Mouse (Mus musculus): ENCODE measurements around the gene Dio3.

Dio3 gene

DNA sequence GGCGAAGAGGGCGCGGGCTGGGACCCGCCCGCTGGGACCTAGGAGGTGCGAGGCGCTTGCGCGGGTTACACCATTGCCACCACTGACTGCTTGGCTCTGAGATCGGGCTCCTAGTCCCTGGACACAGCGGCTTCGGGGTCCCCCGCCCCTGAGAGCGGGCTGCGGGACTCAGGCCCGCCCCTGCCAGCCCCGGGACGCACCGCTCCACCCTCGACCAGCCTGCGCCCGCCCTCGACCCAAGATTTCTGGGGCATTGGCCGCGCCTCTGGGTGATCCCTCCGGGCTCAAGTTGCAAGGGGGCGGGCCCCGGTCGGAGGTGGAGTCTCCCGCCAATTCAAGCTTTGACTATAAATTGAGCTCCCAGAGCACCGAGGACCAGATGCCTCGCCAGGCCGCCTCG is at the start of gene Dio3:
Gene Dio3, plus strand, starts transcription at position 216 of the 400 bp plus-strand sequence.
- DNase-seq (ENCODE audit: low read depth in 2 of 2, low spot score in 2 of 2), result no peak

DNA sequence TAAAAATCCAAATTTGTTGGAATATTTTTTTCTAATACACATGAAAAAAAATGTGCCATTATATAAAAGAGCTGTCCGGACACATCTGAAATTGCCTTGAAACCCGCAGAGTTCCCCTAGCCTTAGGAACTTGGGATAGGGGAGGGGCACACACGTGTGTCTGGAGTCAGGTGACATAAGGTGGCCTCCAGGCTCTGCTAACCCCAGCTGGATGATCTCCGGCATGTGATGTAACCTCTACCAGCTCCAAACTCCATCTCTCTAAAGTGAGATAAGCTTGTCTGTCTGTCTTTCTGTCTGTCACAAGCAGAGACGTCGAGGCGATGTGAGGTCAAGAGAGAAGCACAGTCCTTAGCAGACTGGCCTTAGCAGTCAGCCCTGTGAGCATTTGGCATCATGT is 48.6 kb upstream of the Dio3 start:
- DNase-seq (ENCODE audit: low read depth in 2 of 2, low spot score in 2 of 2), result no peak

DNA sequence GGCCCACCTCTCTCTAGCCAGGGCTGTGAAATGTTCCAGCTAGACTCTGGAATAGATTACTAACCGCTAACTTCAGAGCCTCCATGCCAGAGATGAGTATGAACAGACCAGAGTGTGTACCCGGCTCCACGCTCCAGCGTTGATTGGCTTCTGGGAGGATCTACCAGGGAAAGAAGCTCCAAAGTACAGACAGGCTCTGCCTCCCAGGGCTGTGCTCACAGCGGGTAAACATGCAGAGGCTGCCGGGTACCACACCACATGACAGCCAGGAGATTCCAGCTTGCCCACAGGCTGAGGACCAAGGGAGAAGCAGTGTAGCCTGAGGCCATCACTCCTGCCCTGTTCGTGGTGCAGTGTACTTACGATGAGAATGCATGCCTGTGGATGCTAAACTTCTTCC is 48.1 kb upstream of the Dio3 start:
- no peak for DNase-seq (ENCODE audit: low read depth in 2 of 2, low spot score in 2 of 2)

DNA sequence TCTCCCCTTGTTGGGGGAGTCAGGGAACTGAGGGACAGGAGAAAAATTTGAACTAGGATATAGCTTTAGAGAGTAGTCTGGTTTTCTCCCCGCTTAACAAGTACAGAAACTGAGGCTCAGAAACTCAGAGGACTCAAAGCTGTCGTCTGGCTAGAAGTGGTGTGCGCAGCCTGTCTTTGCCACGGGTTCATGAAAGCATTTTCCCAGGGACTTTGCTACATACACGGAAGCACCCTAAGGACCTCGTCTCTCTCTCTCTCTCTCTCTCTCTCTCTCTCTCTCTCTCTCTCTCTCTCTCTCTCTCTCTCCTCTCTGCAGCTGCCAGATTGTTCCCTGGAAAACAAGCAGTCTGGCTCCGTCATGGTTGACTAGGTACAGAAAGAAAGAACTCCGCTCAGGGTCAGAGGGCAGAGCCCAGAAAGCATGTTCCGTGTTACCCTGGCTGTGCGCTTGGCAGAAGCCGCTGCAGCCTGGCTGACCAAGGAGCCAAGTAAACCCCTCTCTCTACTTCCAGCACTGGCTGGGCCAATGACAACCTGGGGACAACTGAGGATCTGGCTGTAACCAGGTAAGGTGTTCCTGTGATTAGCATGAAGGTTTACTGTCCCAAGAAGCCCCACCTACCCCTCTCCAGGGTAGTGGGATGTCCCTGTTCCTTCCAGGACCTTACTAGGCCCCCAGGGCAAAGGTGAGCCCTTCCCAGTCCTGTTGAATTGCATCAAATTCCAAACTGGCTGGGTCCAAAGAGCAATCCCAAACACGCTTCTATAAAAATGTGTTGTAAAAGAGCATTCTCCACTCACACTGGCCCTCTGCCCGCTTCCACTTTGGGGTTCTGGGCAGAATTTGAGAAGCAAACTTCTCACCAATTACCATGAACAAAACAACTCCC is 46.9 kb upstream of the Dio3 start:
- no peak for DNase-seq (ENCODE audit: low read depth in 2 of 2, low spot score in 2 of 2)

DNA sequence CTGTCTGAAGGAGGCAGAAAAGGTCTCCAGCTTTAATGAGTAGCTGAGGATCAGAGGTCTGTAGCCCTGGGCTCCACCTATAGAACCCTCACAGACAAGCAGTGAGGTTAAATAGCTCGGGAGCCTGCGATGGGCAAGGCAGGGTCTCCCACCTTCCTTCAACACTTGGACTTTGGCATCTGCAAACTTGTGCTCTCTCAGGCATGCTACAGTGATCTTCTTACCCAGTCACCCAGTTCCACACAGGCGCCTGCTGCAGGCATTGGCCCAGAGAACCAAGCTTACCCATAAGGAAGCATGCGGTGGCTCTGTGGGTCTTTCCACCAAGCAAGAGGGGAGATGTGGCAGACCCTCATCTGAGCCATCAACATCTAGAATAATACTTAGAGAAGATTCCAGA is 43.0 kb upstream of the Dio3 start:
- DNase-seq (ENCODE audit: low read depth in 2 of 2, low spot score in 2 of 2), result no peak

DNA sequence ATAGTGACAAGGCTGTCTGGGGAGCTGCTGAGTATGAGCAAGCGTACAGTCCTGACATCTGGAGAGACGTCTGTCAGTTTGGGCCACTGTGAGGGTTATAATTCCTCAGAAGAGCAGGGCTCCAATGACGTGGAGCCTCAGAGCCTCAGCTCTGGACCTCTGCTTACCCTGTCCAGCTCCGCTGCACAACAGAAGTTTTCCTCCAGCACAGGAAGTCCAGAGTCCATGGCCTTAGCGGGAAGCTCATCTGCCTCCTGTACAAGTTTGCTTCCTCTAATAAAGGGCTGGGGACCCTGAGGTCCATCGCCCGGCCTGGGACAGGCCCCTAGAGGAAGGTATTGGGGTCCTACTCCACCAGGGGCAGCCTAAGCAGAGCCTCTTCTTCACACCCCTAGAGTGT is 41.8 kb upstream of the Dio3 start:
- no peak for DNase-seq (ENCODE audit: low read depth in 2 of 2, low spot score in 2 of 2)

DNA sequence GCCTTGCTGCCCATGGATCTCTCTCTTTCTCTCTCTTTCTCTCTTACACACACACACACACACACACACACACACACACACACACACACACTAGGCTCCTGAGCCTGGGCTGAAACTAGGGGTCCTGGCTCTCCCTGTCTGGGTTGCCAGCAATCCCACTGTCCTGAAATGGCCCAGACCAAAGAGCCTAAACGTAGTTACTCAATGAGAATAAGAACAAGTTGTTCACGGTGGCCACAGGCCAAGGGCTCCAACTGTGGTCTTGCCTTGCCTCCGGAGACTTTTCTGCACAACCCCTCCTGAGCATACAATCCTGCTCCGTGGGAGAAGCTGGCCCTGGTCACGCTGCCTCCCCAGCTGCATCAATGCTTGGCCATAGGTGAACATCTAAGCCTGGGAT is 39.5 kb upstream of the Dio3 start:
- no peak for DNase-seq (ENCODE audit: low read depth in 2 of 2, low spot score in 2 of 2)

DNA sequence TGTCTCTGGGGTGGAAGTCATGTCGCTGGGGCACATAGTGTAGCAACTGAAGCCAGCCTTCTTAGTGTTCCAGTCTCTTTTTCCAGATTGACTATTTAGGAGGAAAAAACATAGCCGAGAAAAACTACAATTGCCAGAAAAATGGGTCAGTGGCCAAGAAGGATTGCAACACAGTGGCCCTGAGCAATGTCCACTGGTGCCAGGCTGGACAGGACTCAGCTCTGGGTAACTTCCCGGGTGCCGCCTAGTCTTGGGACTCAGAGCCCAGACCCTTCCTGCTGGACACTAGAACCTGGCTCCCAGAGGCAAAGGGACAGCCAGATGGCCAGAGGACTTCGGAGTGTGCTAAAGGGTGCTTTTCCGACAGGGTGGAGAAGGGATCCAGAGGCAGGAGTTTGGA is 34.3 kb upstream of the Dio3 start:
- no peak for DNase-seq (ENCODE audit: low read depth in 2 of 2, low spot score in 2 of 2)

DNA sequence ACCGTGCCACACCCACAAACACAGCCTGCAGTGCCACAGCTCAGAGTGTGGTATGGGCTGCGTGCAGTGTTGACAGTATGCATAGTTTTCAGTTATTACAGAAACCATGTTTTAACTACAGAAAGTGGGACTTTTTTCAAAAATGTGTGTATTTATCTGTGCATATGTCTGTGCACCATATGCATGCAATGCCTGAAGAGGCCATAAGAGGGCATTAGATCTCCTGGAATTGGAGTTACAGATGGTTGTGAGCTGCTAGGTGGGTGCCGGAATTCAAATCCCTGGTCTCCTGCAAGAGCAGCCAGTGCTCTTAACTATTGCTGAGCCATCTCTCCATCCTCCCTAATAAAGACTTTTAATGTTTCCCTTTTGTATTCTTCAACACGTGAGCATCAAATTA is 33.4 kb upstream of the Dio3 start:
- DNase-seq (ENCODE audit: low read depth in 2 of 2, low spot score in 2 of 2), result no peak

DNA sequence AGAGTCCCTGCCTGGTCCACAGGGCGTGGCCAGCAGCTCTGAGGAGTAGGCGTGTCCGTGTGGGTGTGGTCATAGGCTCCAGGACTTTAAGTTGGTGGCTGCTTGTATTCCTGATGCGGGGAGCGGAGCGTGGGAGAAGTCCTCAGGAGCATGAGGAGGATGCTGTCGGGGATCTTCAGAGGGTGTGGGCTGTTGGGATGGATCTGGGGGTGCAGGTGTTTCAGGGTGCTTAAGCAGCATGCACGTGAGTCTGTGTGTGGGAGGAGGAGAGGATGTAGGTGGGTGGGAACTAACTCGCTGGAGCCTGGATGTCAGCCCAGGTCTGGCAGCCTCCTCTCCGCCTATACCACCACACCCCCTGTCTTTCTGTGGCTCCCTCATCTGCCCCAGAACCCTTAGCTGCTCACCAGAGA is 26.7 kb upstream of the Dio3 start:
- no peak for DNase-seq (ENCODE audit: low read depth in 2 of 2, low spot score in 2 of 2)

DNA sequence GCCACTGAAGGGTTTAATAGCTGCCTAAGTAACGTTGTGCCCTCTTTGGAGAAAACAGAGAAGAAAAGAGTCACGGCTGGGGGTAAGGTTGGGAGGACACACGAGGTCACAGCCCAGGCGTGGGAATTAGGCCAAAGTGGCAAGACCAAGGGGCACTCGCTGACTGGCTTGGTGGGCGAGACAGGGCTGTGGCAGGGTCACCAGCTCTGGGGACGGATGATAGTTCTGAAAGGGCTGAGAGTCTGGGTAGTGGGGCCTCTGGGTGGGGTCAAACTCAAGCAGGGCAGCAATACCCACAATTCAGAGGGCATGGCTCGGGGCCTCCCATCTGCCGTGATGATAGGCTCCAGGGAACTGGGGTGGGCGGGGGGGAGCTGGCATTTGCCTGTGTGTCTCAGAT is 23.1 kb upstream of the Dio3 start:
- DNase-seq (ENCODE audit: low read depth in 2 of 2, low spot score in 2 of 2), result no peak

DNA sequence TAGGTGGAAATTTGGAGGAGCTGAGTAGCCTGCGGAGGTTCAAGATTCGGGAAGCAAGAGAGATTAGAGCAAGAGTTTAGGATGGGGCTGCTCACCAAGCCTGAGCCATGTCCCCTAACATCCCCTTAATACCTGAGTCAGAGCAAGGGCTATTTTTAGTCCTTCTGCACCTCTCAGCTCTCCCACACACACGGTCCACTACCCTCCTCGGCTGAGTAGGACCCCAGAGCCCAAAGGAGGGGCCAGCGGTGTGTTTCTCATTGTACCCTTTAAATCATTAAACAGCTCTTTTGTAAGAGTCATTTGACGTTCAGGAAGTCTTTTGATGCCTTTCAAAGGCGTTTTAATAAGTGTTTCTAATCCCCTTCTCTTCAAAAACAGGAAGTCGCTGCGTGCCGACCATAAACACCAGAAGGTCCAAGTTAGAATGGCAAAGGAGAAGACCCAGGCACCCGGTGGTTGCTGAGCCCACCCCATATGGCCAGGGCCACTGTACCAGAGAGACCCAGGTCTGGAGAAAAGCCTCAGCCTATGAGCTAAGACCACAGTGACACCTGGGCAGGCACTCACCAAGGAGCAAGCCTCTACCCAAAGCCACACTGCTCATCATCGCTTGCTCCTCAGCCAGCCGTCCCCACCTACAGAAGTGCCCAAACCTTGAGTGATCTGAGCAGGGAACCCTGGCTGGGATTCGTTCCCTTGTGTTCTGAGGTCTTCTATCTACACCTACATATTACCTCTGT is 22.2 kb upstream of the Dio3 start:
- DNase-seq (ENCODE audit: low read depth in 2 of 2, low spot score in 2 of 2), result no peak

DNA sequence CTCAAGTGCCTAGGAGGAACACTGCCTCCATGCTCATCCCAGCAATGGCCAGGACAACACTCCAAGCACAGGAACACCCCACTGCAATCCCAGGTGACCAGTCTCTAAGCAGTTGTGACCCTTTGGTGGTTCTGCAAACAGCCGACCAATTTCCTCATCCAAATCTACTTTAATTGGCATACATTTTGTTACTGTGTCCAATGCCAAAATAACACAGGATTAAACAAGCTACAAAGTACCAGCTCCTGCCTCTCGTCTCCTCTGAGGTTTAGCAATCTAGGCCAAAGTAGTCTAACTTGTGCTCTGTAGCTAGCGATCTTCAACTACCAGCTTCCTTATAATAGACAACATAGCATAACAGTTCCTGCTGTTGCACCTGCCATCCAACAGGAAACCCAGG is 10.6 kb upstream of the Dio3 start:
- DNase-seq (ENCODE audit: low read depth in 2 of 2, low spot score in 2 of 2), result no peak

DNA sequence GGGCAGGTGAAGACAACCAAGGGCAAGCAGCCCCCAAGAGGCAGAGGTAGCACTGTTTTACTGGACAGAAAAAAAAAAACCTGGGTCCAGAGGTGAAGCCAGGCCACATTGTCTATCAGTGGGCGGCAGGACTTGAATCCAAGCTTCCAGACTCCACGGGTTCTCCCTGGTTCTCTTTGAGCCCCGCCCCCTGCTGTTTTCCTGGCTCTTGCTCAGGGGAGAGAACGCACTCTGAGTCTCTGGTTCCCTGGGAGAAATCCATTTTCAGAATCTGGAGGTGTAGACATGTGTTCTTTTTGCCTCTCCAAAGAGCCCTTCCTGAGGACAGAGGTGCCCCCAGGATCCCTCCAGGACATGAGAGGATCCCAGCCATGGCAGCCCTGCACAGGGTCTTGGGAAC is 9.2 kb upstream of the Dio3 start:
- DNase-seq (ENCODE audit: low read depth in 2 of 2, low spot score in 2 of 2), result no peak

DNA sequence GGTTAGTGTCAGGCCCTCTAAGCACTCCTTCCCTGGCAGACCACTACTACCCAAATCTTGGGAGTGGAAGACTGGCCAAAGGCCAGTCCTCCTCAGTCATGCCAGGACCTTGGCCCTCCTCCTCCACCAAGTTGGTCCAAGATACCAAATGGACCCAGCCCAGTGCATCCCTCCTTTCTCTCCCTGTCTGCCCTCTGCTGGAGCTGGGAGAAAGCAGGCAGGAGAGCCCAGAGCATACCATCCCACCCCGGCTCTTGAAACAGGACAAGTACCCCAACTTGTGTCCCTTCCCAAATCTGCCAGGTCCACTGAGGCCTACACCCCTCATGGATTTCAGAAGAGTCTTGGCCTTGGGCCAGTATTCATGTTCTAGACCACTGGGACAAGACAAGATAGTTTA is 2.8 kb upstream of the Dio3 start:
- DNase-seq (ENCODE audit: low read depth in 2 of 2, low spot score in 2 of 2), result no peak

DNA sequence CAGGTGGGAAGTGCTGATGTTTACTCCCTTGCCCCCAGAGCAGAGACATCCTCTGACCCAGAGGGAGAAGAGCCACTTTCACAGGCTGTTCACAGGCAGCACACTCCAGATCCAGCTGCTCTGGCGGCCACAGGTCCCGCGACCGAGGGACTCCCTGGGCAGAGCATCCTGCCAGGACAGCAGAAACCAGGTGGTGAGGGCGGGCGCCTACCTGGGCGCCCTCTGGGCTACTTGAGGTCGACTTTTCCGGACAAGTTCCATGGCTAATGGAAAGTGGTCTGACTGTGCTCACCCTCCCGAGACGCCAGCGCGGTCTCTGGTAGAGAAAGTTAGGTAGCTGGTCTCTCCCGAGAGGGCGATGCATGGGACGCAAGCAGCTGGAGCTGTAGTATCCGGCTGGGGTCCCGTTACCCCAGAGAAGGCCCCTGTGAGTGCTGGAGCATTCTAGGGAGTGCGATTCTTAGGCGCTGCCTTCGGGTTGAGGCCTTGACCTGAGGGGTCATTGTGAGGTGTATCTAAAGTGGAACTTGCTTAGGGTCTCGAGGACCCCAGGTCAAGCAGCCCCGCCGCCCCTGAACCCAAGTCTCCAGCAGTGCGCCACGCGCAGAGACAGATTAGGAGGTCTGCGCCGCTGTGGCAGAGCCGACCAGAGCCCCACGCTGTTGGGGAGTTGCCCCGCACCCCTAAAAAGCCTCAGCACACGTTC is 1.5 kb upstream of the Dio3 start:
- DNase-seq (ENCODE audit: low read depth in 2 of 2, low spot score in 2 of 2), result no peak

DNA sequence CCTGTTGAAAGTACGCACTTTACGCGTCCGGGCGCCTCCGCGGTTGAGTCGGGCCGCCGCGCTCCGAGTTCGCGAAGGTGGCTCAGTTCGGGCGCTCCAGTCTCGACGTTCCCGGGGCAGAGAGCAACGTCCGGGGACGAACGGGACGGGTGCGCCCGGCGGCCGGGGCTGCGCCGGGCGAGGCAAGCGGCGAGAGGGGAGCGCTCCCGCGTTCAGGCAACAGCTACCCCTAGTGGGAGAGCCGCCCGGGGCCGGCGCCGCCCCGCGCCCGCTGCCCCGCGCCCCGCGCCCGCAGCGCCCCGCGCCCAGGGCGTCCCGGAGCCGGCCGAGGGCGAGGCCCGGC is 932 bp upstream of the Dio3 start:
- DNase-seq (ENCODE audit: low read depth in 2 of 2, low spot score in 2 of 2), result no peak

DNA sequence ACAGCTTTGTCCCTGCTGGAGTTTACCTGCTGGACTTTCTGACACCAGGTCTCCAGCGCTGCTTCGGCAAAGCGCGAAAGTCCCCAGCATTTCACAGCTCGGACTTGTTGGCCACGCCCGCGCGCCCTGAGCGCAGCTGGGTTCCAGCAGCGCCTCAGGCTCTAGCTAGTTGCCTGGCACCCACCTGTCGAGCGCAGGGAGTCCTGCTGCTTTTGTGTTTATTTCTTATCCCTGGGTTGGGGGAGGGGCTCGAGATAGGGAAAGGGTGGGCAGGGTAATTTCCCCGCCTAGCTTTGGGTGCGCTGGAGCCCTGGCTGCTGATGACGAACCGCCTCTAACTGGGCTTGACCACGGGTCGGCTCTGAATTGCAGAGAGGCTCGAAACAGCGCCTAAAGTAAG is 1.5 kb downstream of the Dio3 start:
- no peak for DNase-seq (ENCODE audit: low read depth in 2 of 2, low spot score in 2 of 2)

DNA sequence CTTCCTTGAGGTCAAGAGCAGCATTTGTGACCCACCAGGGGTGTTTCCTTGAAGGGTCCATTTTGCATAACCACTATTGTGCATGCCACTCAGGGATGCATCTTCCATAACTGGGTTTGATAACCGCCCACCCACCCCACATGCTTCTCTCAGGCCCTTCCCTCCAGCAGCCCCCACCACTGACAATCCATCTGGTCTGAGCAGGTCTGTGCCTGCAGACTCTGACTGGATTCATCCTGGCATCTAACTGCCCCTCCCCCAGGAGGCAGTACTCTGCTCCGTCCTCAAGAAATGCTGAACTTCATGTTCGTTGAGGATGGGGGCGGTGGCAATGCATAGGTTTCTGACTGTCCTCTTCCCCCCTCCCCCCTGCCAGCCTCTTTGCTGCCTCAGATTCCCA is 4.9 kb downstream of the Dio3 start:
- DNase-seq (ENCODE audit: low read depth in 2 of 2, low spot score in 2 of 2), result no peak

DNA sequence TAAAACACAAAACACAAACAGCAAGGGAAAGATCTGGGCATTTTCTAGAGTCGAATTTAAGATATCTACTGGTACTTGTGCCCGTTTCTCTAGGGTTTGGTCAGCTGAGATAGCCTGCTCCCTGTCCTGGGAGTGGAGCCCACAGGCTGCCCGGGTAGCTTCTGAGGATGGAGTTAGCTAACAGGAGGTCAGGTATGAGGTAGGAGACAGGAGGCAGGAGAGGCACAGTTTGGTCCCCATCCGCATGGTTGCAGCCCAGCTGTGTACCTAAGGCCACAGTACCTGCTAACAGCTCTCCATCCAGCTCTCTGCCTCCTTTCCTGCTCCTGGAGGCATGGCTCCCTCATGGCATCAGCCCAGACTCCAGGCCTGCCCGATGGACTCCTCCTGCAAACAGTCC is 13.9 kb downstream of the Dio3 start:
- DNase-seq (ENCODE audit: low read depth in 2 of 2, low spot score in 2 of 2), result no peak

DNA sequence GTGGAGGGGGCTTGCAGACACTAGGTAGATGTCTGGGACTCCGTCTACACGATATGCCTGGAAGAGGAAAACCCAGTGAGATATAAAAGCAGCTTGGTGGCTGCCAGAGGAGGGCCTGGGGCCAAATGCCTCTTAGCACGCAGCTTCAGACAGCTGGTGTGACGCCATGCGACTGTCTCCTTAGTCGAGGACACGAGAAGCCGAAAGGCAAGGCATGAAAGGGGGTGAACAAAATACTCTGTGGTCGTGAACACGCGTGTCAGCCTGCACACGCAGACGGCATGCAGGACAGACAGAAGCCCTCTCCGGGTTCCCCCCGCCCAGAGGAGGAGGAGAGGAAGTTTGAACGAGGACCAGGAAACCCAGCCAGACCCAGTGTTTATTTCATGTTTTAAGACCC is 16.0 kb downstream of the Dio3 start:
- no peak for DNase-seq (ENCODE audit: low read depth in 2 of 2, low spot score in 2 of 2)

DNA sequence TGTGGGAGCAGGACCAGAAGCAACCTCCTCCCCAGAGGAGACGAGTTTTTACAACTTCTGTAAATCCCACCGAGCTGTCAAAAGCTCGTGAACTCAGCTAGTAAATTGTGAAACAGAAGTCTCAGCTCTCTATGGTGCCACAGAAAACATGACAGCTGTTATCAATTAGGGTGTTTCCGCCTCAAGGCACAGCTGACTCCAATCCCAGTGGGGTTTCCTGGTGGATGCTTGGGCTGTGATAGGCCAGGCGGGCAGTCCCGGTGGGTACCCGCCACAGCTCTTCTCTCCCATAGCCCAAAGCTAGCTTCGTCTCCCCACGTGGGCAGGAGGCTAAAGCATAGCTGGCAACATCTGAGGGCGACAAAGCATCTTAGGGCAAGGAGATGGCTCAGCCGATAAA is 19.8 kb downstream of the Dio3 start:
- no peak for DNase-seq (ENCODE audit: low read depth in 2 of 2, low spot score in 2 of 2)

All from CD8-positive naive resting alpha-beta T cell, adult 2 months (primary cell).